Mouse (Mus musculus): ENCODE results near the gene Cacna1a. TPM values are rescaled to one million over a fixed set of nuclear protein-coding genes. Genes with fewer than 3 reads are reported as not detected.
"Not testable (repeated sequence)": the region's sequence is repeated elsewhere in the genome, so short reads cannot be mapped to it uniquely, and the experiment has no call there.

The Cacna1a gene
- total RNA-seq, 2 experiments from 2014 or later = 2.3 to 4.3 TPM

DNA sequence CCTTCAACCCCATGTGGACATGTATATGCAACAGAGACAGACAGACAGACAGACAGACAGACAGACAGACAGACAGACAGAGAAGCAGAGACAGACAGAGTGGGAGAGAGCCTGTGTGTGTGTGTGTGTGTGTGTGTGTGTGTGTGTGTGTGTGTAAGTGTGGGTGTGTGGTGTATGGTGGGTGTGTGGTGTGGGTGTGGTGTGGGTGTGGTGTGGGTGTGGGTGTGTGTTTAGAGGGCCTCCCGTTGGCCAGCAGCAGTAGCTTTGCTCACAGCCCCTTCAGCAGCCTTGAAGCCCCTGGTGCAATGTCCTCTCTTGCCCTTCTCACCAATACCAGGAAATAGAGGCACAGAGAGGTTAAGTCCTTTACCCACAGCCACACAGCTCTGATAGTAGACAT is 204.9 kb downstream of the Cacna1a start:
- DNase-seq = no peak

DNA sequence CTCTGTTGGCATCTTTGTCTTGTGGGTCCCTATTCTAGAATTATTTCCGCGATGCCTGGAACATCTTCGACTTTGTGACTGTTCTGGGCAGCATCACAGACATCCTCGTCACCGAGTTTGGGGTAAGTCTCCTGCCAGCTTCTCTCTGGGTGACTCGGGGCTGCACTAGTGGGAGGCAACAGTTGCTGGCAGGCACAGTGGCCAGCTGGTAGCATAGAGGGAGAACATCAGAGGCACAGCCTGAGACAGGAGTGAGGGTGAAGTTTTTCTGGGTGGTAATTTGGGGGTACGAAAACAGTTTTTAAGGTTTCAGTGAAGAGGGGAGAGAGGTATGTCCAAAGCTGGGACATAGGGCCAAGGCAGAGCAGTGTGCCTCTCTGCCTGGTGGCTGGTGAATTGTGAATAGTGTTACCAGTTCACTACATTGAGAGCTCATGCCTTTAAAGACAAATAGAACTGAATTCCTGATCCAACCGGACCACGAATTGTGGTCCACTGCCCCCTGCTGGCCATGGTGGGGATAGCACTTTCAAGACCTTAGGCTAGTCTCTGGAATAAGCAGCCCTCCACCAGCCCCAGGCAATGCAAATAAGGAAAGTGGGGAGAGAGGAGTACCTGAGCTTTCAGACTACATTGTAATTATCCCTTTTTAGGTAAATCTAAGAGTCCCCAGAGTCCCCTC is 206.0 kb downstream of the Cacna1a start:
- DNase-seq = peak; percentile 43 to 88

DNA sequence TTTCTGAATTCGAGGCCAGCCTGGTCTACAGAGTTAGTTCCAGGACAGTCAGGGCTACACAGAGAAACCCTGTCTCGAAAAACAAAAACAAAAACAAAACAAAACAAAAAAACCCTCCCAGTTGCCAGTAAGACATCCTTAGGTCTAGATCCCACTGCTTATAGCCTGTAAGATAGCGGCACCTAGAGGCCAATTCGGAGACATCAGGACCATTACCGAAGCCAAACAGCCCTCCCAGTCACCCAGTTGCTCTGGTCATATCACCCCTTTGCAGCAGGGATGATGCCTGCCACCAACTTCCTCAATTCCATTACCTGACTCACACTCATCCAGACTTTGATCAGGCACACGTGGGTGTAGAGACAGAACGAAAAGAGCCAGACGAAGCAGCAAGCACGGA is 207.4 kb downstream of the Cacna1a start:
- DNase-seq = peak; percentile 46 to 64

DNA sequence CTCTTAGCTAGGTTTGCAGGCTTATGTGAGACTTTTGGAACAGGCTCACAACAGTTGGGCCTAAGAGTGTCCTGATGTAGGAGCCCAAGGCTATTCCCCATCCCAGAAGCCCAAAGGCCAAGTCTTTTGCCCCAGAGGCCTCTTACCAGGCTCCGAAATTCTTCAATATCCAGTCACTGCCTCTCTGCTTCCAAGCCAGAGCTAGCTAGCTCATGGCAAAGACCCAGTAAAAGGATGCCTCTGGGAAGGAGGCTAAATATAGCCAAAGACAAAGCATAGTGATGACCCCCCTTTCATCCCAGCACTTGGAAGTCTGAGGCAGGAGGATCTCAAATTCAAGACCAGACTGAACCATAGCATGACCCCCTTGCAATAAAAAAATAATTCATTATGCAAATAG is 211.2 kb downstream of the Cacna1a start:
- no peak for DNase-seq

DNA sequence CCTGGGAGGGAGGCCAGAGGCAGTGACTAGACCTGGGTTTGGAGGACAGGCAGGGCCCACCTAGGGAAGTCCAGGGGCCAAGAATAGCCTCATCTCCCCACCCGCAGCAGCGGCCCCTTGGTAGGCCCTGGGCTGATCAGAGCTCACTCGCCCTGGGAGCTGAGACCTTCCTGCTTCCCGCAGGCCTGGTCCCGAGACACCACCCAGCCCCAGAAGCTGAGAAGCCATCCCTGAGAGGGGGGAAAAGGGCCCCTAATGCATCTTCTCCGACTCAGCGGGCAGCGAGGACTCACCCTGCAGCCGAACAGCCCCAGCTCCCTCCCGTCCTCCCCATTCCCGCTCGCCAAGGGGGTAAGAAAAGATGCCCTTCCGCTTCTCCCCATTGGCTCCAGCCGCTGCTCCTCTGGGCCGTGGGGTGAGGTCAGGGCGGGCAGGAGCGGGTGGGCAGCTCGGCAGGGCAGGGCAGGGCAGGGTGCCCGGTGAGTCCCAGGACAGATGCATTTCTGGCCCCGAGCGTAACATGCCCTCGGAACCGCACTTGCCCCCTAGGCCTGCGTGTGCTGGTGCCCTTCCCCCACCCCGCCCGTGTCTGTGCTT is 212.2 kb downstream of the Cacna1a start:
- no peak for DNase-seq

DNA sequence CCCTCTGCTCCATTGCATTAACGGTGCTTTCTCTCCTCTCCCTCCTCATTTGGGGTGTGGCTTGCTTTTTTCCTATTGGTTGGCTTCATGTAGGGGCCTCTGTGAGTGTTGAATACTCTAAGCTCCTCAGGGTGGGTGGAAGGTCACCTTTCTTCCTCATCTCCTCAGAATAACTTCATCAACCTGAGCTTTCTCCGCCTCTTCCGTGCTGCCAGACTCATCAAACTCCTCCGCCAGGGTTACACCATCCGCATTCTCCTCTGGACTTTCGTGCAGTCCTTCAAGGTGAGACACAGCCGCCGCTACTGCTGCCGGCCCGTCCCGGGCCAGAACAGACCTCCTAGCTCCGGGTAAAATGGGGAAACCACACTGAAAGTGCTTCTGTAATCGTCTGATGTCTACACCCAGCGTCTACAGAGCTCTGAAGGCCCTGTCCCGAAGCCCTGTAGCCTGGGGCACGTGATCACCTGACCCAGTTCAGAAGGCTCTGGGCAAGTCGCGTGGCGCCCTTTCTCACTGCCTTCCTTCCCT is 213.0 kb downstream of the Cacna1a start:
- DNase-seq = no peak

DNA sequence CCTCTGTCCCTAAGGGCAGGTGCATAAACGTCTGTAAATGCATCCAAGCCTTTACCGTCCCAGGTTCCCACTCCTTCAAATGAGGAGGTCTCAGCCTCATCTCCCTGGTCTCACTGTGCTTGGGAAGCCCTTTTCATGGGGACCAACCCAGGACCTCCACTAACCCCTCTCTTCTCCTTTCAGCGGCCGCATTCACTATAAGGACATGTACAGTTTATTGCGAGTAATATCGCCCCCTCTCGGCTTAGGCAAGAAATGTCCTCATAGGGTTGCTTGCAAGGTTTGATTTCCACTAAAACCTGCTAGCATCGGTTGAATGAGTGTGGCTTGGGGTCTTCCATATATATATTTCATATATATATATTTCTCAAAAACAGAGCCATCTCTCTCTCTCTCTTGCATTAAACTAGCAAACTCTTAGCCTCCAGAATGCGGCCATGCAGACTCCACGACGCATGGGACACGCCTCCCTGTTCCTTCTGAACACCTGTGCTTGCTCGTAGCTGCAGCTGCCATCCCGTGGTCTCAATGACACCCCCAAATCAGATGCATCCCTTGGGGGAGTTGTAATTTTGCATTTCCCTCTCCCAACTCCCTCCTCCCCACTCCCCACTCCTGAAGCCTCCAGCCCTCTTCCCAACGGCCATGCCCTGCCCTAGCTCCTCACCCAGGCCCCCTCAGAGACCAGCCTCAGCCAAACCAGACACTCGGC is 226.4 kb downstream of the Cacna1a start:
- peak in 1 of 2 experiments; percentile 44 for DNase-seq

DNA sequence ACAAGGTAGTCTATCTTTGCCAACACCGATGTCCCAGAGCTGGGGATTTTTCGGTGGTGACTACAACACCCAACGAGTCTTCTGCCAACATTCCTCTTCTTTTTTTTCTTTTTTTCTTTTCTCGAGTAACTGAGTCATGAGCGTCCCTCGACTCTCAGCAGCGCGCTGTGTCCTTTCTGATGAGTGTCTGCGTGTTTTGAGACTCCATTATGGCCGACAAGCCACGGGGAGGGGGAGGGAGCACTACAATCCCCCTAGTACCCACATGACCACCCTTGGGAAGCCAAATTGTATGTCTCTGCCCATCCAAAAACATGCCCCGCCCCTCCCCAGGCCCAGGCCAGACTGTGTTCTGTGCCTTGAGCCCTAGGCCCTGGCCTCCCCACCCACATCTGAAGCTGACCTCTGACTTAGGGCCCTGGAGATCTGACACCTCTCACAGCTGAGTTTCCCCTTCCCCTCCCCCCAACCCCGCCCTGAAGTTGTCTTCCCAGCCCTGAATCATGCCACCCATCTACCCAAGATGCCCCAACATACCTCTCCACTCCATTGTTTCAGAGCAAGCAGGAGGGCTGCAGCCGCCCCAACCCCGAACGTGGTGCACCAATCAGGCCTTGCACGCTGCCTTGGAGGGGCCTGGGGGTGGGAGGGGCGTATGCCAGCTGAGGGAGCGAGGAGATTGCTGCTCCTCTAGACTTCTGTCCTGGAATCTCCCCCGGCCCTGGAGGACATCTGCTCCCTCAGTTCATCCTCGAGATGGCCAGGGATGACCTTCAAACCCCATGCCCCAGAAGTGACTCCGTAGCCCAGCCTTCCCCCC is 227.6 kb downstream of the Cacna1a start:
- no peak for DNase-seq

DNA sequence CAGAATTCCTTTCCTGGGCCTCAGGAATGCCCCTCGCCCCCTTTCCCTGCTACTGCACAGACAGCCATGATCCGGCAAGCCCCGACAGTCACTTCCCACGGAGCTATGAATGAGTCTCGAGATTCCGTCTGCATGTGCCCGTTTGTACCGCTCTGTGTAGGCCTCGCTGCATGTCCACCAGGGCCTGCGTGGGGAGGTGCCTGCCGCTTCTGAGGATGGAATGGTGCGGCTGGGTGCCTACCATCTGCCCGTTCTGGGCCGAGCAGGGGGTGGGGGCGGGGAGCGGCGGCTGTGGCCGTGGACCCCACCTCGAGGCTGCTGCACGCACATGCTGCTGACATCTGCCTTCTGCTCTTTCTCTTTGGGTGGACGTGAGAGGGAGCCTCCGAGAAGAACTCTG is 228.8 kb downstream of the Cacna1a start:
- DNase-seq = no peak

DNA sequence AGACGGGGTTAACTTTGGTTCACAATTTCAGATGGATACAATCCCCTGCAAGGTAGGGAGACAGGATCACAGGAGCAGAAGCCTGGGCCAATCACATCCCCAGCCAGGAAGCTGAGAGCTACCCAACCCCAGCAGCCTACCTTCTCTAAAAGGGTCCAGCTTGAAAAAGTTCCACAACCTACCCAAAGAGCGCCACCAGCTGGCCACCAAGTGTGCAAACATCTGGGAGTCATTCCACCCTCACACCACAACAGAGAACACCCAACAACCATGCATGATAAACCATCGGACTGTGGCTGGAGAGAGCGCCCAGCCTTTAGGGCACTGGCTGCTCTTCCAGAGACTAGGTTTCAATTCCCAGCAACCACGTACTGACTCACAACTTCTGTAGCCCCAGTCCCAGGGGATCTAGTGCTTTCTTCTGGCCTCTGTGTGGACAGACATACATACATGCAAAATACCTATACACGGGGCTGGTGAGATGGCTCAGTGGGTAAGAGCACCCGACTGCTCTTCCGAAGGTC is 232.9 kb downstream of the Cacna1a start:
- no peak for DNase-seq

DNA sequence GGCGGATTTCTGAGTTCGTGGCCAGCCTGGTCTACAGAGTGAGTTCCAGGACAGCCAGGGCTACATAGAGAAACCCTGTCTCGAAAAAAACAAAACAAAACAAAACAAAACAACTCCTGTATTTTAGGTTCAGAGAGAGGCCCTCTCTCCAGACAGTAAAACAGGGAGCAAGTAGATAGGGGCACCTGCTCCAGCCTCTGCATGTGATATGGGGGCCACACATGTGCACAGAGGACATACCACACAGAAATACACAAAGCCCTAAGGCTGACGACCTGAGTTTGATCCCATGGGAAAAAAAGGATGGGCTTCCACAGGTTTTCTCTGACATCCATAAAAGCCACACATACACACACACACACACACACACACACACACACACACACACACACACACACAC is 235.2 kb downstream of the Cacna1a start:
- DNase-seq = not testable (repeated sequence)

DNA sequence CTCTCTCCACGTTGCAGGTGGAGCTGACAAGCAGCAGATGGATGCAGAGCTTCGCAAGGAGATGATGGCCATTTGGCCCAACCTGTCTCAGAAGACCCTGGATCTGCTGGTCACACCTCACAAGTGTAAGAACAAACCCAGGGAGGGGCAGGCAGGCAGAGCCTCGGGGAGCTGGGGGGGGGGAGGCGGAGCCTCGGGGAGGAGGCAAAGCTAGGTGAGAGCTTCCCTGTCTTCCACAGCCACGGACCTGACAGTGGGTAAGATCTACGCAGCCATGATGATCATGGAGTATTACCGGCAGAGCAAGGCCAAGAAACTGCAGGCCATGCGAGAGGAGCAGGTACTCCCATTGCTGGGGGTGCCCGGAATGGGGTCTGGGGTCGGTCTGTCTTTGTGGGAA is 241.3 kb downstream of the Cacna1a start:
- no peak for DNase-seq

DNA sequence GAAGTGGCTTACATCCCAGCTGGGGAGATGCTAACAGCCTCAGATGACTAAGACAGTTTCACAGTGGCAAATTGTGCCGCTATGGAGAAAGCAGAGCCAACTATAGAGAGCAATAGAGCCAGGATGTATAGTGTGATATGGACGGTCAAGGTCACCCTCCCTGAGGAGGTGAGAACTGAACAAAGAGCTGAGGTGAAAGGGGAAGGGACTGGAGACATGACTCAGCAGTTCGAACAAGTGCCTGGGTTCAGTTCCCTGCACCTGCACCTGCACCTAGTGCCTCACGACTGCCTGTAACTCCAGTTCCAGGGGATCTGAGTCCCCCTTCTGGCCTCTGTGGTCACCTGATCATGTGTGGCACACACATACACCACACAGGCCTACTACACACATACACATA is 241.9 kb downstream of the Cacna1a start:
- DNase-seq = no peak

DNA sequence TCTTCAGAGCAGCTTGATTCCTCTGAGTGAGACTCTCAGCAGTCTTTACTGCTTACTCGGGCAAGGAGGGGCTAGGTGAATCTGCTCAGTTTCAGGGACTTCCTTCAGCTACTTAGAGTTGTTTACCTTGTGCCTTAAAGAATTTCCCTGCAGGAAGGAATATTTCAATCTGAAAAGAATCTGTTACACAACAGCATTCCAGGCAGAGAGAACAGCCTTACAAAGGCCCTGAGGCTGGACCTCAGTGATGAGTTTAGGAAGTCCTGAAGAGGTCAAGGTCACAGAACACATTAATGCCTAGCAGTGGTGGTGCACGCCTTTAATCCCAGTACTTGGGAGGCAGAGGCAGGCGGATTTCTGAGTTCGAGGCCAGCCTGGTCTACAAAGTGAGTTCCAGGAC is 243.6 kb downstream of the Cacna1a start:
- no peak for DNase-seq

DNA sequence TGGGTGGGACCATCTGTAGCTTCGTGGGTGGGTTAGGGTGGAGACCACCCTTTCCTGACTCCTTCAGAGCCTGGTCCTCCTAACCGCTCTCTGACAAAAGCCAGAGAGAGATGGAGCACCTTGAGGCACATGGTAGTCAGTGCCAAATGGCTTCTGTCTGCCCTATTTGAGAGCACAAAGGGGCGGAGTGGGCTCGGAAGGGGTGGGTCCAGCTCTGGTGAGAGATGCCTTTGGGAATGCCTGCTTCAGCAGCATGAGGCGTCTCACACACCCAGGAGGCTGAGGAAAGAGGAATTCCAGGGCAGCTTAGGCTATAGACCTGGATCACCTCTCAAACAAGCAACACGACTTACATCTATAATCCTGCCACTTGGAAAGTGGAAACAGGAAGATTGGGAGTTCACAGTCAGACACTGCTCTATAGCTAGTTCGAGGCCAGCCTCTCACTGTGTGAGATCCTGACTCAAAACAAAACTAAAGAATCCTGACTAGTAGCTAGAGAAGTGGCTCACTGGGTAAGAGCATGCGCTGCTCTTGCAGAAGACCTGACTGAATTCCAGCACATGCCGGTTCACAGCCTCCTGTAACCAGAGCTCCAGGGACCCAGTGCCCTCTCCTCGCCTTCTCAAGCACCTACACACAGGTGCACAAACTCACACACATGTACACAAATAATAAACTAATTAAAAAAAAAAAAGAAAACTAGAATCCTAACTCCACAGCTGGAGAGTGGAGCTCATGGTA is 245.8 kb downstream of the Cacna1a start:
- DNase-seq = no peak

DNA sequence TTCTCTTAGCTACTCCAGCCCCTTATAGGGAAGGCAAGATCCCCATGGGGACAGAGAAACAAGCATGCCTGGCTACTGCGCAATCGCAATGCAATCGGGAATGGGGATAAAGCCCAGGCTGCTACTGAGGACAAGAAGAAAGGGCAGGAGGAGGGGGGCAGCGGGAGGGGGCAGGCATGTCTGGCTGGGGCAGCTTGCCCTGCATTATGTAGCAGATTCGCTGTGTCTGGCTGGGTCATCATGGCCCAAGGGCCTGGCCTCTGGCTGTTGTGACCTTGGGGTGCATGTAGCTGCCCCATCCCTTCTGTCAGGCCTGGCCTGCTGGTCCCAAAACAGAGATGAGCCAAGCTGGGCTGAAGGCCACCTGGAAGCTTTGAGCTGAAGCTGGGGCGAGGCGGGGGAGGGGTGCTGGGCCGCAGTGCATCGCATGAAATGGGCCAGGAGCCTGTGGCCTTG is 246.6 kb downstream of the Cacna1a start:
- peak; percentile 70 to 78 for DNase-seq

DNA sequence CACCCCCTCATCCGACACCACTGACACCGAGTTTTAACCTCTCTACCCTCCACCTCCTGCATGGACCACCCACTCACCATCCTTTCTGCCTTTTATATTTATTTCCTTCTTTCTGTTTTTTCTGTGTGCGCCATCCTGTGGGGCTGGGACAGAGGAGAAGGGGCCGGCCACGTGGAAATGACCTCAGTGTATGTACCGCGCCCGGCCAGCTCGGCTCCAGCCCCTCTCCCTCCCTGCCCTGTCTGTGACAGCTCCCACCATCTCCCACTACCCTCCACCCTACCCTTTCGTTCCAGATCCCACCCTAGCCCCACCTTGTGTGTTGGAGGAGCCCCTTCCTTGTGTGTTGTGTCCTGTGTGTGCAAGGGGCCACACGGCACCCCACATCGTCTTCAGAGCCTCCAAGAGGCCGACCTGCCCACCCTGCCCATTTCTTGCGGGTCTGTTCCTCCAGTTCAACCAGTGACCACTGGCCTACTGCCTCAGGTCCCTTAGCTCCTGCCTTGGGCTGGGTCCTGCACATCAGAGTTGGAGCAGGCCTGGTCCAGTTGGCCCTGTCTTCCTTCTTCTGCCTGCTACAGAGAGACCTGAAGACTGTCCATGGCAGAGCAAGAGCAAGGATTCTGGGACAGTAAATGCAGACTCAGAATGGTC is 247.3 kb downstream of the Cacna1a start:
- no peak for DNase-seq

DNA sequence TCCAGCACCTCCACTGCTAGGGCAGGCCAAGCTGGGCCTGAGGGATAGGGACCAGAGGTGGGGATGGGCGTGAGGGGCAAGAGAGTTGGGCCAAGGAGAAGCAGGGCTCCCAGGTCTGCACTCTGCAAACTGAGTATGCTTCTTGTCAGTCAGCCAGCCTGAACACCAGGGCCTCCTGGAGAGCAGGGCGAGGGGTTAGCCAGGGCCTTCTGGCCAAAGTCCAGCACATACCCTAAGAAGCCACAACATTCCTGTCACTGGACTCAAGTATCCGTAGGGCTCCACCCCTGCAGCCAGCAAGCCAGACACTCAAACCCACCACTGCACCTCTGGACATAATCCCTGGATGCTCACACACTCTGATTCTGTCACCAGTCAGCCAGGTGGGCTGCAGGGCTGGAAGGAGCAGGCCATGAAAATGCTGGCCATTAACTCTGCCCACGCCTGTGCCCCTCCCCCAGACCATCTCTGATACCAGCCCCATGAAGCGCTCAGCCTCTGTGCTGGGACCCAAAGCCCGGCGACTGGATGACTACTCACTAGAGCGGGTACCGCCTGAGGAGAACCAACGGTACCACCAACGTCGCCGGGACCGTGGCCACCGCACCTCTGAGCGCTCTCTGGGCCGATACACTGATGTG is 247.9 kb downstream of the Cacna1a start:
- DNase-seq = no peak

DNA sequence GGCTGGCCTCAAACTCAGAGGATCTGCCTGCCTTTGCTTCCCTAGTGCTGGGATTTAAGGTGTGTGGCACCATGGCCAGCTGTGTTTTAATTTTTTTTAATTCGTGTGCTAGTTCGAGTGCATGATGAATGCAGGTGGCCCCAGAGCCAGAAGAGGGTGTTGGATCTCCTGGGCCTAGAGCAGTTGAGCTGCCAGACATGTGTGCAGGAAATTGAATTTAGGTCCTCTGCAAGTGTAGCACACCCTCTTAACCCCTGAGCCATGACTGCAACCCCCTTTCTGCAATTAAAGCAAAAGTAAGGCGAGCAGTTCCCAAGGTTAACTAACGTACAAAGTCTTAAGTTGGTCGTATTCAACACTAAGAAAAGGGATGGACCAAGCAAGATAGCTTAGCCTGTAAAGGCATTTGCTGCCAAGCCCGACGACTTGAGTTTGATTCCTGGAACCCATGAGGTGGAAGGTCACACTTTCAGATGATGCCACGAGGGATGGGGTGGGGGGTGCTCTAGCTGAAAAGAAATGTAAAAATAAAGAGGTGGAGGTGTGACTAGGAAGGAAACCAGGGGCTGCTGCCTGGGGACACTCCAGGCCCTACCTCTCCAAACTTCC is 249.8 kb downstream of the Cacna1a start:
- DNase-seq = no peak

Data from heart, adult 18-20 months (tissue).